Mouse (Mus musculus) brown adipose tissue, adult 24 weeks (tissue): ENCODE measurements around the gene Ubald2. TPM values are rescaled to one million over a fixed set of nuclear protein-coding genes. Genes with fewer than 3 reads are reported as not detected.
"Not testable (repeated sequence)": the region's sequence is repeated elsewhere in the genome, so short reads cannot be mapped to it uniquely, and the experiment has no call there.

Experiments used
- H3K27ac ChIP-seq: fragments of 200-500 bp; replicated peaks from 2 replicates; pipeline ENCODE4 v1.5.1; 2012; ENCODE audit warnings: low read depth, mild to moderate bottlenecking, low read length
- H3K4me1 ChIP-seq: fragments of 200-500 bp; 2 replicates; pipeline ENCODE4 v1.6.1; 2012; ENCODE audit warnings: low read length, mixed read lengths; ENCODE audit not compliant: control insufficient read depth, insufficient read depth, insufficient read length
- H3K4me3 ChIP-seq: fragments of 200-500 bp; 2 replicates; pipeline ENCODE4 v1.5.1; 2012; ENCODE audit warnings: low read depth, mild to moderate bottlenecking, low read length, moderate library complexity; ENCODE audit not compliant: insufficient read depth
- polyA plus RNA-seq: library from polyadenylated mRNA; stranded (reverse); fragments of >200 nt; gene quantifications from 2 replicates; pipeline ENCODE4 v1.2.4, GENCODE M21; 2012; ENCODE audit not compliant: missing spikeins, insufficient read depth, insufficient read length

Gene Ubald2
- polyA plus RNA-seq, 1 experiment: 38.4 TPM

GRCm38 (mm10) chr11:116423782-116424620 is 9.9 kb upstream of the Ubald2 start:
- H3K4me1 ChIP-seq: peaks cover 4% of the 10 kb centered on the region; the same call in 1 of the 2 replicates
- H3K27ac ChIP-seq: peak overlapping the region; percentile 74
- no peak overlapping the region for H3K4me3 ChIP-seq

DNA sequence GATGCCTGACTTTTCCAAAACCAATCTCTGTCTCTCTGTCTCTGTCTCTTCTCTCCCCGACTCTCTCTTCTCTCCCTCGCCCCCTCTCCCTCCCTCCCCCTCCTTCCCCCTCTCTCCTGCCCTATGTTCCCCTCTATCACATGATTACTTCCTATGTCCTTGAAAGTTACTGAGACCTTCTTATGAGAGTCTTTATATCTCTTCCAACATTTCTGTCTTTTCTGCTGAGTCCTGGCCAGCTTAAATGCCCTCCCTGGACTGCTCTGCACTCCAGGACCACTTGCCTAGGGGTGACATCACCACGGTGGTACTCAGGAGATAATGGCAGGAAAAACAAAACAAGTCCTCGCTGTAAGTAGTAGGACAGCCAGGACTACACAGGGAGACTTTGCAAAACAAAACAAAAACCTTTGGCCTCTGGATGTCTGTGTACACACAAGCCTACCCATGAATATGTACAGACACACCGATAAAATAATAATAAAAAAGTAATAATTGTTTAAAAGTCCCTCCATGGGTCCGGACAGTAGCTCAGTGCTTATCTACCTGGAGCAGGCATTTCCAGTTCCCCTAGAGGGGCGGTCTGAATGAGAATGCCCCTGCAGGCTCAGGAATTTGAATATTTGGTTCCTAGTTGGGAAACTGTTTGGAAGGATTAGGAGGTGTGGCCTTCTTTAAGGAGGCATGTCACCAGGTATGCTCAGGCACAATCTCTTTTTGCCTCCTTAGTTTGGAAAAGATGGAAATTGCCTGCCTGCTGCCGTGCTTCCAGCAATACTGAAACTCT is 9.1 kb upstream of the Ubald2 start:
- no peak overlapping the region for H3K4me3 ChIP-seq
- H3K4me1 ChIP-seq: peaks cover 4% of the 10 kb centered on the region; the same call in 1 of the 2 replicates
- peak overlapping the region; percentile 74 for H3K27ac ChIP-seq

GRCm38 (mm10) chr11:116426328-116426727 is 7.6 kb upstream of the Ubald2 start:
- H3K4me1 ChIP-seq, H3K4me3 ChIP-seq, H3K27ac ChIP-seq: not testable (repeated sequence)

- Histone ChIP-seq H3K4me1 (no peaks in the 10 kb centered on the region), H3K4me3 (no peak overlapping the region), H3K27ac (no peak overlapping the region)
Measured at GRCm38 (mm10) chr11:116426852-116427575, 6.9 kb upstream of the Ubald2 start.

GRCm38 (mm10) chr11:116428872-116429859 is 4.7 kb upstream of the Ubald2 start:
- H3K27ac ChIP-seq: no peak overlapping the region
- H3K4me3 ChIP-seq: no peak overlapping the region
- H3K4me1 ChIP-seq: no peaks in the 10 kb centered on the region

- H3K4me3 ChIP-seq: no peak overlapping the region
- peaks cover 3% of the 10 kb centered on the region; the same call in 1 of the 2 replicates for H3K4me1 ChIP-seq
Measured at GRCm38 (mm10) chr11:116429862-116430613, 3.9 kb upstream of the Ubald2 start.

DNA sequence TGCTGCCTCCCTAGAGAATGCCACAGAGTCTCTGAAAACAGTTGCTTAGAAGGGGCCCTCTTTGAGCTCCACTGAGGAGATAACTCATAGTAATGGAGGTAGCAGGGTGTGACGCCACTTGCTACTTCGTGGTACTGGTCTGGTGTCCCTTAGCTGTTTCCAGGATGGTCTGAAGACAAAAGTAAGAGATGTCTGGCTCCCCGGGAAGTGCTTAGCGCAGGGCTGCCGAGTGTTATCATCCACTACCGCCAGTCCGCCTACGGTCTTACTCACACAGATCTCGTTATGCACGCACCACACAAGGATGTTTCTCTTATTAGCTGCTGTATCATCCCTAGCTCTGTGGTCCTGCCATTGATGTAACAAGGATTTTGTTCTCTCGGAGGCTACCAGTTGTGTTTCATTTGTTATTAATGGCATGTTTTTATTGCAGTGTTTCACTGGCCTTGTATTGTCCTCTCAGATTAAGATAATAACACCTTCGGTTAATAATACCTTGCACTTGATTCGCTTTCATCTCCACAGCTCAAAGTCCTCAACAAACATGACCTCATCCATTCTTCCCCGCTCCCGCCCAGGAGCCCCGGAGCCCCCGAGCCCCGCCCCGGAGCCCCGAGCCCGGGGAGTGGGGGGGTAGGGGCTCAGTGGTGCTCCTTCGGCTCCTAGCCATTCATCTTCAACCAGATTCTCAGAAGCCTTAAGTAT is 3.0 kb upstream of the Ubald2 start:
- H3K4me3 ChIP-seq: no peak overlapping the region
- peaks cover 5% of the 10 kb centered on the region for H3K4me1 ChIP-seq
- no peak overlapping the region for H3K27ac ChIP-seq

More at GRCm38 (mm10) chr11:116429862-116430613, 3.9 kb upstream of the Ubald2 start:
- no peak overlapping the region for H3K27ac ChIP-seq

GRCm38 (mm10) chr11:116431428-116432077 is 2.3 kb upstream of the Ubald2 start:
- no peak overlapping the region for H3K27ac ChIP-seq
- H3K4me1 ChIP-seq: peaks cover 12% of the 10 kb centered on the region
- H3K4me3 ChIP-seq: no peak overlapping the region

DNA sequence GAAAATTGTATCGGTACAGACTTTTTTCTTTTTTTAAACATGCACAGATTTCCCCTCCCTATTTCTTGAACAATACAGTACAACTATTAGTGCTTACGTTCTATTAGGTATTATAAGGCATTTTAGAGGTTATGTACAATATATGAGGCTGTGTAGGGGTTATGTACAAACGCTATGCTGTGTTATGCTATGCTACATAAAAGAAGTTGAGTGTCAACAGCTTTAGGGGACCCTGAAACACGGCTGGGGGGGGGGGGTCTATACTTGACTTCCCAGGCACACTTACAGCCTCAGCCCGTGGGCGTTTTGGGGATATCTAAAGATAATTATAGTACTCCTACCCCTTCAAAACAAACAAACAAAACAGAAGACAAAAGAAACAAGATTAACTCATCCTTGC is 1.8 kb upstream of the Ubald2 start:
- Histone ChIP-seq H3K4me3 (no peak overlapping the region), H3K4me1 (peaks cover 18% of the 10 kb centered on the region), H3K27ac (no peak overlapping the region)

- Histone ChIP-seq H3K4me3 (no peak overlapping the region), H3K27ac (peak overlapping the region; percentile 18; the same call in 1 of the 2 replicates), H3K4me1 (peaks cover 24% of the 10 kb centered on the region)
Measured at GRCm38 (mm10) chr11:116432593-116433355, 1.1 kb upstream of the Ubald2 start.

GRCm38 (mm10) chr11:116434287-116434966 is 533 bp downstream of the Ubald2 start:
- H3K4me1 ChIP-seq: peaks cover 24% of the 10 kb centered on the region
- peak overlapping the region; percentile 71 for H3K27ac ChIP-seq
- H3K4me3 ChIP-seq: peak overlapping the region; percentile 96
